Mouse (Mus musculus) gastrocnemius, postnatal 25 days (tissue): ENCODE data around the gene Crat. TPM values are rescaled to one million over a fixed set of nuclear protein-coding genes. Genes with fewer than 3 reads are reported as not detected.
"Not testable (repeated sequence)": the region's sequence is repeated elsewhere in the genome, so short reads cannot be mapped to it uniquely, and the experiment has no call there.

Source experiments
- DNase-seq: peaks from one replicate; pipeline ENCODE4 v3.0.0; 2022
- total RNA-seq, 2 experiments: library from RNA; stranded (reverse); gene quantifications; 1 replicate in 1 of 2; 2 replicates in 1 of 2; pipeline ENCODE4 v1.2.3; 2021

The Crat gene
- total RNA-seq, 2 experiments from 2014 or later: 315 to 363 TPM

- no peak for DNase-seq
These were observed 24.6 kb upstream of the Crat start for GRCm38 (mm10) chr2:30440211-30440700.

GRCm38 (mm10) chr2:30439631-30440030 is 24.0 kb upstream of the Crat start:
- DNase-seq: no peak

GRCm38 (mm10) chr2:30437791-30438190 is 22.2 kb upstream of the Crat start:
- DNase-seq: no peak

DNA sequence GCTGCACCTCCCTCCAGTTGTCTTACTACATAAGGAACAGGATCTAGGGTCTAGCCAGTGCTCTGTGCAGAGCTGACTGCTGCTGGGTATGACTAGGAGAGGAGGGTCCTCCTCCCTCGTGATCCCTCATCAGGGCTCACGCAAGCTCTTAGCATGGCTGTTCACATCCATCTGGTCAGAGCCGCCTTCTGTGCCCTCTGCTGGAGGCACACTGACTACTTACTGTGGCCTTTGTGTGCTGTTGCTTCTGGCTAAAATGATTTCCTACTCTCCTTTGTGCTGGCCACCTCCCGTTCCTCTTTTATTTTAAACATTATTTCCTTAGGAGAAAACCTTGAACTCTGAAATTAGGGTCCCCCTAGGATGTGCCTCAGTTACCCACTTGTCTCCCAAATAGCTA is 21.2 kb upstream of the Crat start:
- DNase-seq: no peak

GRCm38 (mm10) chr2:30436156-30436545 is 20.5 kb upstream of the Crat start:
- no peak for DNase-seq

DNA sequence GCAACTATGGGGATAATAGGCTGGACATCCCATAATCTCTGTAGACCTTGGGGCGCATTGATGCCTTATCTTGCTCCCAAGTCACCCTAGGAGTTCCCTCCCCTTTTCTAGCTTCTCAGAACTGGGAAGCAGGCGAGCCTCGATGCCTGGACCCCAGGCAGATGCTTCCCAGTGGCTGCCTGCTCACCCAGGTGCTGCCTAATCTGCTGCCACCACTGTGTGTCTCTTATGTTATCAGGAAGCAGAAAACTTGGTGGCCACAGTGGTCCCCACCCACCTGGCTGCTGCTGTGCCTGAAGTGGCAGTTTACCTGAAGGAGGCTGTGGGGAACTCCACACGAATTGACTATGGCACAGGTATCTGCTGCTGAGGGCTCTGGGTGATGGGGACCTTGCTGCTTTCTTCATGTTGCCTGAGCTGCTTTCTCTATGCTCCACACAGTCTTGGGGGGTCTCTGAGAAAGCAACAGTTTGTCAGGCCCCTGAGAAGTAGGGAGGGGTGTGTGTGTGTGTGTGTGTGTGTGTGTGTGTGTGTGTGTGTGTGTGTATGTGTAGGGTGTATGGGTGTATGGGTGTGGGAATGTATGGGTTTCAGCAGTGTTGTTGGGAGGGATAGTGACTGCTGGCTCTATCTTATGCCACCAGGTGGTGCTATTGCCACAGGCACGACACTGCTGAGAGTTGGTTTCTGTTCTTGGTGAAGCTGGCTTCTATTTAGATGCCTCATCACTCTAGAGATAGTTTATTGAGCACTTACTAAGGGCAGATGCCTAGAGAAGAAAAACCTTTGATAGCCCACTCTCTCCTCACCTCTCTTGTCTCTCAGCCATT is 19.9 kb upstream of the Crat start:
- no peak for DNase-seq

- DNase-seq: peak; percentile 73
These were observed 13.5 kb upstream of the Crat start for GRCm38 (mm10) chr2:30429156-30429555.

GRCm38 (mm10) chr2:30421432-30421831 is 5.8 kb upstream of the Crat start:
- no peak for DNase-seq

- DNase-seq: no peak
These were observed 3.5 kb upstream of the Crat start for GRCm38 (mm10) chr2:30419112-30419511.

DNA sequence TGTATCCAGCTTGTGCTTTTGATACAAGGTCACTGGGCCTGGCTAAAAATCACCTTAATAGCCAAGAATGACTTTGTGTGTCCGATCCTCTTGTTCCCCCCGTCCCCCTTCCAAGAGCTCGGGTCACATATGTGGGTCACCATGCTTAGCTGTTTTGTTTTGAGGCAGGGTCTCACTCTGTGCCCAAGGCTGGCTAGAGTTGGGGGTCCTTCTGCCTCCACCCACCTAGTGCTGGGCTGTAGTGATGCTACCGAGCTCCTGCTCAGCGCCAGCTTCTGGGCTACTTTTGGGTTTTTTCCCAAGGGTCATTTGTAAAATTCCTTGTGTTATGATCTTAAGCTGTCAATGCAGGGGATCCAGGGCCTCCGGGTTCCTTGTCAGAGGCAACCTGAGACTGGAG is 2.6 kb upstream of the Crat start:
- DNase-seq: no peak

DNA sequence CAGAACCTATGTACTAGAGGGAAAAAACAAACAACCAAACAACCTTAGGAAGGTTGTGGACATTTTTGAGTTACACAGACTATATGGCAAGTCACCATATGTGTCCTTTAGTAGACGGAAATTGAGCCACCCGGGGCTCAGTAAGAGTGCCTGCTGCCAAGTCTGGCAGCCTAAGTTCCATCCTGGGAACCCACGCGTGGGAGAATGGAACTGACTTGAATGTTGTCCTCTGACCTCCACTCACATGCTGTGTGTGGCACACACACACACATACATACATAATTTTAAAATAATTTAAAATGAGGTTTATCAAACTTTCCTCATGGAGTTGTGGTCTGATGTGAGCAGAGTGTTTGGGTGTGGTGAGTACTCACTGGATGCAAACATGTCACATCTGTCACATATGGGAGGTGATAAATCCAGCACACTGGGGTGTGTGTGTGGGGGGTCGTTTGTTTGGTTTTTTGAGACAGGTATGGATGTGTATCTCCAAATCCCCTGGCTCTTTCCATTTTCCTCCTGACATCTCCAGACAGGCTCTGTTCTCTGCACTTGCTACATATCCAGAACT is 2.1 kb upstream of the Crat start:
- no peak for DNase-seq

- not testable (repeated sequence) for DNase-seq
These were observed 1.5 kb upstream of the Crat start for GRCm38 (mm10) chr2:30417154-30417553.

GRCm38 (mm10) chr2:30416649-30416965 is 994 bp upstream of the Crat start:
- DNase-seq: no peak

GRCm38 (mm10) chr2:30415936-30416648 is 479 bp upstream of the Crat start, which contains the start of gene Ptpa:
Gene Ptpa (plus strand): TSS chr2:30416039.
- peak; percentile 91 for DNase-seq

GRCm38 (mm10) chr2:30414681-30415080 is 932 bp downstream of the Crat start:
- DNase-seq: no peak

- no peak for DNase-seq
These were observed 1.5 kb downstream of the Crat start for GRCm38 (mm10) chr2:30414101-30414500.

GRCm38 (mm10) chr2:30413038-30413973 is 2.3 kb downstream of the Crat start:
- no peak for DNase-seq

GRCm38 (mm10) chr2:30409454-30410176 is 6.0 kb downstream of the Crat start:
- peak; percentile 80 for DNase-seq

DNA sequence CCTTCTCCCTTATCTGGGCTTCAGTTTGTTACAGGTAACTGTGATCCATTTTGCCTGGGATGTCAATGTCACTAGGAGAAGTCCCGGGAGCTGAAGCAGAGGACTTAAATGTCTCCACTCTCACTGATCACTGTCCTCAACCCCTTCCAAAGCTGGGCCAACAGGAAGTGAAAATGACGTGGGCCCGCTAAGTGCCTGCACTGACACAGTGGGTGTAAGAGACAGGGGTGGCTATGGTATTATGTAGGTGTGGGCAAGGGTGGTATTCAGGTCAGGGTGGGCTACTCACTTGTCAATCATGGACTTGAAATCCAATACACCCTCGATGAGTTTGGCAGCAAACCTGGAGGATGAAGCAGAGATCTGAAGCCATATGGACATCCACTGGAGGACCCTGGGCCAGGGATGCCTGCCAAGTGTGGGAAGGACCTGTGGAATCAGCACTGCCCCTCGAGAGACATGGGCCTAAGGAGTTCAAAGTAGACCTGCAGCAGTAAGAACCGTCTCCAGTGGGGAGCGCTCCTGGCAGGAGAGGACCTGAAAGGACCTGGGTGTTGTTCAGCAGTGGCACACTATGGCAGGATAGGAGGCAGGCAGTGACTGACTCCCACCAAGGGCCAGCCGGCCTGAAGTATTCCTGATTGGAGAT is 7.0 kb downstream of the Crat start:
- DNase-seq: no peak

DNA sequence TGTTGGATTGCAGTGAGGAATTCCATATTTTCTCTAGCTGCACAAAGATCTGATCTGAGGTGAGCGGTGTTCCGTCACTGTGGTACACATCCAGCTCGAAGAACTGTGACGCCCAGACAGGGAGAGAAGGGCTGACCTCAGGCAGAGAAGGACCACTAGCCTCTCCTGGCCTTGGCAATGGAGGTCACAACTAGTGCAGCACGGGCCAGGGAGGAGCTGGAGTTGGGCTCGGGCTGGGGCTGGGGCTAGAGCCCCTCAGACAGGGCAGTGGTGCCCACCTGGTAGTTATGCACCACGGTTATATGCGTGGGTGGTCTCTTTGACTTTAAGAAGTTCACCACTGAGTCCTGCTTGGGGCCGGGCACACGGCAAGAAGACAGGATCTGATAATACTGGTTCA is 7.8 kb downstream of the Crat start:
- DNase-seq: no peak

DNA sequence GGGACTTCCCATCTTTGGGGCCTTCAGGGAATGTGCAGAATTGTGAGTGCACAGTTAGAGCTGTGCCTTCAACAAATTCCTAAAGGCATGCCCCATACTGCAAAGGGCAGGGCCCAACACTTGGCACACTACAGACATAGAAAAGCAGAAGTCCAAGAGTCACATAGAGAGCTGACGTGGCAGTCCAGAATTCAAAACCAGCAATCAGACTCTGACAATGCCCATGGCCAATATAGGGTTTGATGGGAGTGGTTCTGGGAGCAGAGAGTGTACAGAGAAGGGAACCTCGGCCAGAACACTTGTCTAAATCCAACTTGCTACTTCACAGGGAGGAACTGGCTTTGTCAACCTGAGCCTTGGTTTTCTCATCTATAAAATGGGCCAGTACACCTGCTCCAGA is 8.4 kb downstream of the Crat start:
- DNase-seq: no peak
